Mouse (Mus musculus): ENCODE measurements around the gene Gm10295.

The Gm10295 gene

DNA sequence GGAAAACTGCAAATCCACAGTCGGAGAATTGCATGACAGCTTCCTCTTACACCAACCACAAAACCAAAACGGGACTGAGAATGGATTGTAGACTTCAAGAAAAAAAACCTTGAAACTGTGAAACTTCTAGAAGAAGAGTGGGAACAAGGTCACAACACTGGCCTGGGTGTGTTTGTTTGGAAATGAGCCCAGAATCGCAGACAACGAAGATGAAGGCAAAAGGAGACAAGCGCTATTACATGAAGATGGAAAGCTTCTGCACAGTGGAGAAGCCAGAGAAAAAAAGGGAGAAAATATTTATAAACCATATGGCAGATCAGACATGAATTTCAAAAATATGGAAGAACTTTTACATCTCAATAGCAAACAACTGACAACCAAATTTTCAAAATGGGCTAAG, 4.3 kb upstream of the Gm10295 start:
- no peak for DNase-seq (ENCODE audit: inconsistent ontology term)

DNA sequence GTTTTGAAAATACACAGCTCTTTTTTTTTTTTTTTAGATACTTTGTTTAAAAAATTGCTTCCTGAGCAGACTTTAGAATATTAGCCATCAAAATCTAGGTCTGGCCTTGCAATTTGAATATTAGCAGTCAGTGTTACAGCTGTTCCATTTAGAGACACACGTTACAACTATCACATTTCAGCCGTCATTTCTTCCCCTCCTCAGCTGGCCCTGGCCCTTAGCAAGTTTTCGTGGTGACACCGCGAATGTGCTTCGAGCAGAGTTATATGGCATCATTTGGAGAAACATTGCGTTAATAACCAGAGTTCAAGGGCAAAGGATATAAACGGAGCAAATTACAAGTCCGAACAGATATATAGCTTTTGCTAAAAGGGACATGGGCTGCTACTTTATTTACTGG, 2.4 kb downstream of the Gm10295 start:
- no peak for DNase-seq (ENCODE audit: inconsistent ontology term)

DNA sequence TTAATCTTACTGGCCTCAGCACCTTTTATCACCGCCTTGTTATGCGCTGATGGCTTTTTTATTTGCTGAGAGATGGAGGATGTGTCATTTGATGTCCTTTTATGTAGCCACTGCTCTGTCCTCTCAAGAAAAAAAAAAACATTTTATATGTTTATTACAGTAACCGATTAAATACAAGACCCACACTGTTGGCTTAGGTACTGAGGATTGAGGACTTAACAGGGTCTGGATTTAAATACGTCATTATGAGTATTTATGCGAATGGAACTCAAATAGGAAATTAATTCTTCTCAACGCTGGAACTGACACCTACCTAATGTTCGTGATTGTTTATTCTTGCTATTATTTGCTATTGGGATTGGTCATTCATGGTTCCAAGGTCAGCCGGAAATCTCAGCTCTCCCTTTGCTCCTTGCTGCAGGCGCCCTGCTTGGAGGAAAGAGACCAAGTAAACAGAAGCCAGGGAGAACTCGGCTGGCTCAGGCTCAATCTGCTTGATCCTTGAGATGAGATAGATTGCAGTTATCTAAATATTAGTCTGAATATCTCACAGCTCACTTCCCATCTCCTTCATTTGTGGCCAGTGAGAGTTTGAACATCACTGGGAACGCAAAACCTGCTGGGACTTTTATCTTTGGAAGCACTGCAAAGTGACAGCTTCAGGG, 26.2 kb downstream of the Gm10295 start:
- DNase-seq (ENCODE audit: inconsistent ontology term): no peak

DNA sequence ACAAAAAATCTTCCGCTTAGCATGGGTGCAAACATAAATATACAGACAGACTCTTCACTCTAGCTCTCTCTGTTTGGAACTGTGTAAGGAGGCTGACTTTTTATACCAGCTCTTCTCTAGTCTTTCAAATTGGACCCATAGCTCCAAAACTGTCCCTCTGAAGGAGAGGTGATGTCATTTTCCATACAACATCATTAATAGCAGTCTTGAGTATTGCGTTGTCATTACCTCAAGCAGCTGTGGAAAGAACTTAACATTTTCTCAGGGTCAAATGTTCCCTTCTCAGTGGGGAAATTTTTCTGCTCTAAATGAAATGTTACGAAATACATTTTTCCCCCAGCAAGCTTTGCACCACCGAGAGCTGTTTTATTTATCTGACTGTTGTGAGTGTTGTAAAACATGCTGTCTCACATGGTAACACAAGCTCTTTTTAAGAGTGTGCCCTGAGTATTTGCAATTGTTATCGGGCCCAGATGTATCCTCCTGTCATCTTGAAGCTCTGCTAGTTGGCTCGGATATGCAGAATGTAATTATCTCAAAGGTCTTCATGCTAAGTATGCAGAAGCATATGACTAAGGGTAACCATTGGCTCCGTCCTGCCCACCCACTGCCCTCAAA, 38.0 kb downstream of the Gm10295 start:
- no peak for DNase-seq (ENCODE audit: inconsistent ontology term)

DNA sequence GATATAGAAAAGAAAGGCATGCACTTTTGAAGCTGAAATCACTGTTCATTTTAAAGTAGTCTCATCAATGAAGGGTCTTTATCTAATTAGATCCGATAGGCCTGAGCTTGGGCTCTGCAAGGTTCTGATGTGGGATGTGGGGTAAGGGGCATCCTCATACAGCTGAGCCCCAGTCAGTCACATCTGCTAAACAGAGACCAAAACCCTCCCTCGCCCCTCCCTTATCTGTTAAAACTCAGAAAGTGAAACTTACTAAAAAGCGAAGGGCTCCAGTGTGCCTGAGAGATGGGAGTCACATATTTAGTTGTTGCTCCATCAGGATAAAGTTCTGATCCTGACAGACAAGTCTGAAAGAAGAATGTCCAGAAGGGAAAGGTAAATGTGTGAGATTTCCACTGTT, 38.9 kb downstream of the Gm10295 start:
- no peak for DNase-seq (ENCODE audit: inconsistent ontology term)

DNA sequence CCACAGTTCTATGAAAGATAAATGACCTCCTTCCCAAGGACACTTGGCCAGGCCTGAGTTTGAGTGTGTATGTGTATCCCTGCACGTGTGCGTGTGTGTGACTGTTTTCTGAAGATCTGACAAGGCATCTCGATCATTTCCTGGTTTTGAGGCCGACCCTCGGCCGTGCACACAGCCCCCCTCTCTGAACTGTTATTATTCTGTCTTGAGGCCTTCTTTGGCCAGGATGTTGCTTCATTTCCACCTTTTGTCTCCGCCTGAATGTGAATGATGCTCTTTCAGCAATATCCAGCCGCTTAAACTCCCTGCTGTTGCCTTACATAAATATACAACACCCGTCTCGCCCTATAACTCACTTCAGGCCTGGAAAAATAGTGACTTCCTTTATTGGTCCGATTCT, 39.9 kb downstream of the Gm10295 start:
- no peak for DNase-seq (ENCODE audit: inconsistent ontology term)

DNA sequence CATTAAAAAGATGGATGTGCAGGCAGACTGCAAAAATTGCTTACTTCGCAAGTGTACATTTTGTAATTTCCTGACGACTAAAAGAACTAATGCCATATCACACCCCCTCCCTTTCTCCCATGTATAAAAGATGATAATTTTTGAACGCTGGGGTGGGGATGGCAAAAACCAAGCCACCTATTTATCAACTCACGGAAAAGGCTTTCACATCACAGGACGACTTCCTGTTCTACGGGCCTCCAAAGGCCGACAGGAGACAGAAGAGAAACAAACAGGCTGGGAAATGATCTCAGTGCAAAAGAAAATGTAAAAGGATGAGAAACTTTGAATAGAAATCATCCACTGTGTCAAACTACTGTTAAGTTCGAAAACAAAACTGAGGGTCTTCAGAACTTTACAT, 43.2 kb downstream of the Gm10295 start:
- no peak for DNase-seq (ENCODE audit: inconsistent ontology term)

DNA sequence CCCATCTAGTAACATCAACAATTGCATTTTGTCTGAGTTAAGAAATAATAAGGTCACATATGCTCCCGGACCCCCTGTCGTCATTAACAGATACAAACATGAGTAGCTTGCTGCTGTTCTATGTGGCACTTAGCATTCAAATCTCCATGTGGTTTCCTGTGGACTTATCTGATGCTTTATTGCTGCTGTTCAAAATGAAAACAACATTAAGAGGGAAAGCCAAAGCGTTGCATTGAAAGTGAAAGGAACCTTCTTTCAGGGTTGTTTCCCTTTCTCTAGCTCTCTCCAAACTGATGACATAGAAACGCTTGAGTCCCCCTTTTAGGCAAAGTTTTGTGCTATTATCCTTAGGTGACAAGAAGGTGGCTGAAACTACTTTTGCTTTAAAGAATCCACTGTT, 48.6 kb downstream of the Gm10295 start:
- no peak for DNase-seq (ENCODE audit: inconsistent ontology term)
